Mouse (Mus musculus) CH12.LX (cell line): ENCODE data around the gene Dhx16. TPM values are rescaled to one million over a fixed set of nuclear protein-coding genes. Genes with fewer than 3 reads are reported as not detected.
A peak's percentile ranks its signal among the peaks of the same experiment; 100 is the strongest.

Experiments
- DNase-seq: peaks from one replicate; pipeline ENCODE4 v3.0.0-alpha.2; 2013; ENCODE audit errors: extremely low read depth
- H3K27ac ChIP-seq: 2 replicates; pipeline ENCODE4 v1.5.1; 2012; ENCODE audit warnings: low read depth, mild to moderate bottlenecking, control low read depth, moderate library complexity; ENCODE audit not compliant: insufficient read depth
- H3K27me3 ChIP-seq: replicated peaks from 2 replicates; pipeline ENCODE3; 2012; ENCODE audit warnings: inconsistent platforms
- H3K36me3 ChIP-seq, 2 experiments: replicated peaks in 1 of 2; 2 replicates each; pipeline versions ENCODE3 to v1.6.1; 2012; ENCODE audit warnings: inconsistent platforms in 1 of 2, low read length in 1 of 2, mild to moderate bottlenecking in 1 of 2, mixed read lengths in 1 of 2, moderate library complexity in 1 of 2; ENCODE audit not compliant: control insufficient read depth in 1 of 2, insufficient read depth in 1 of 2
- H3K4me1 ChIP-seq, 2 experiments: 2 replicates each; pipeline ENCODE4 v1.6.1; 2012; ENCODE audit warnings: inconsistent platforms in 1 of 2, moderate library complexity in 1 of 2; ENCODE audit not compliant: insufficient read depth in 2 of 2, control insufficient read depth in 1 of 2
- H3K4me2 ChIP-seq: 2 replicates; pipeline ENCODE4 v1.6.1; 2012; ENCODE audit warnings: low read depth, mild to moderate bottlenecking, control low read depth; ENCODE audit not compliant: poor library complexity, insufficient read depth, severe bottlenecking
- H3K4me3 ChIP-seq, 3 experiments: fragments of 150-350 bp in 1 of 3; sonication (generic) in 1 of 3; replicated peaks in 1 of 3; 2 replicates each; pipeline versions ENCODE3 to v1.5.1; 2011 to 2012; ENCODE audit warnings: low read depth in 2 of 3, low read length in 2 of 3, mild to moderate bottlenecking in 2 of 3, moderate library complexity in 2 of 3, control low read depth in 1 of 3, improper control_type of control experiment in 1 of 3, inconsistent platforms in 1 of 3, mixed read lengths in 1 of 3; ENCODE audit not compliant: poor library complexity in 1 of 3
- H3K79me2 ChIP-seq: replicated peaks from 2 replicates; pipeline ENCODE4 v1.6.1; 2012; ENCODE audit warnings: mild to moderate bottlenecking, moderate library complexity; ENCODE audit not compliant: control insufficient read depth, poor library complexity, insufficient read depth, severe bottlenecking; ENCODE audit errors: extremely low read depth
- H3K9ac ChIP-seq: 2 replicates; pipeline ENCODE4 v1.6.1; 2012; ENCODE audit warnings: low read depth, mild to moderate bottlenecking, control low read depth, moderate library complexity; ENCODE audit not compliant: insufficient read depth
- H3K9me3 ChIP-seq: replicated peaks from 2 replicates; pipeline ENCODE3; 2012; ENCODE audit warnings: low read length, inconsistent platforms, mixed read lengths
- BHLHE40 ChIP-seq: IDR thresholded peaks from 2 replicates; pipeline ENCODE4 v1.6.1; 2011; ENCODE audit warnings: mild to moderate bottlenecking, low read depth, low read length, improper control_type of control experiment
- CHD1 ChIP-seq: IDR thresholded peaks from 2 replicates; pipeline ENCODE4 v1.6.1; 2012; ENCODE audit warnings: low read depth, low read length, improper control_type of control experiment, inconsistent platforms
- CHD2 ChIP-seq: IDR thresholded peaks from 2 replicates; pipeline ENCODE4 v1.6.1; 2011; ENCODE audit warnings: low read length, improper control_type of control experiment
- CTCF ChIP-seq, 2 experiments: IDR thresholded peaks in 1 of 2; conservative IDR thresholded peaks in 1 of 2; 2 replicates each; pipeline ENCODE4 v1.5.1; 2011 to 2012; ENCODE audit warnings: low read depth in 2 of 2, low read length in 2 of 2, improper control_type of control experiment in 1 of 2, inconsistent platforms in 1 of 2, mild to moderate bottlenecking in 1 of 2, moderate library complexity in 1 of 2
- E2F4 ChIP-seq: IDR thresholded peaks from 2 replicates; pipeline ENCODE4 v1.6.1; 2011; ENCODE audit warnings: low read depth, low read length, improper control_type of control experiment; ENCODE audit not compliant: insufficient replicate concordance
- ELF1 ChIP-seq: IDR thresholded peaks from 2 replicates; pipeline ENCODE4 v1.6.1; 2014; ENCODE audit warnings: low read depth, mild to moderate bottlenecking, inconsistent platforms, low read length, improper control_type of control experiment
- EP300 ChIP-seq: IDR thresholded peaks from 2 replicates; pipeline ENCODE4 v1.6.1; 2011; ENCODE audit warnings: low read length, improper control_type of control experiment
- ETS1 ChIP-seq: conservative IDR thresholded peaks from 2 replicates; pipeline ENCODE4 v1.6.1; 2012; ENCODE audit warnings: low read depth, mild to moderate bottlenecking, inconsistent platforms, low read length, improper control_type of control experiment, moderate library complexity
- GABPA ChIP-seq: IDR thresholded peaks from 2 replicates; pipeline ENCODE4 v1.6.1; 2012; ENCODE audit warnings: low read depth, low read length, improper control_type of control experiment, inconsistent platforms; ENCODE audit not compliant: insufficient replicate concordance
- HCFC1 ChIP-seq: IDR thresholded peaks from 2 replicates; pipeline ENCODE4 v1.6.1; 2012; ENCODE audit warnings: low read depth, mild to moderate bottlenecking, inconsistent platforms, low read length, improper control_type of control experiment
- IRF4 ChIP-seq: IDR thresholded peaks from 2 replicates; pipeline ENCODE4 v1.6.1; 2014; ENCODE audit warnings: low read depth, mild to moderate bottlenecking, inconsistent platforms, low read length, improper control_type of control experiment
- JUN ChIP-seq: IDR thresholded peaks from 2 replicates; pipeline ENCODE4 v1.6.1; 2011; ENCODE audit warnings: low read depth, mild to moderate bottlenecking, low read length, improper control_type of control experiment, moderate library complexity; ENCODE audit not compliant: insufficient read depth
- JUND ChIP-seq: conservative IDR thresholded peaks from 2 replicates; pipeline ENCODE4 v1.6.1; 2011; ENCODE audit warnings: low read depth, low read length, improper control_type of control experiment
- KAT2A ChIP-seq: IDR thresholded peaks from 2 replicates; pipeline ENCODE4 v1.6.1; 2012; ENCODE audit warnings: low read length, improper control_type of control experiment, inconsistent platforms; ENCODE audit not compliant: insufficient replicate concordance
- MAFK ChIP-seq: IDR thresholded peaks from 2 replicates; pipeline ENCODE4 v1.6.1; 2011; ENCODE audit warnings: low read length, improper control_type of control experiment; ENCODE audit not compliant: insufficient replicate concordance
- MAX ChIP-seq: IDR thresholded peaks from 2 replicates; pipeline ENCODE4 v1.6.1; 2011; ENCODE audit warnings: low read length, improper control_type of control experiment
- MAZ ChIP-seq: IDR thresholded peaks from 2 replicates; pipeline ENCODE4 v1.6.1; 2012; ENCODE audit warnings: low read depth, mild to moderate bottlenecking, inconsistent platforms, low read length, improper control_type of control experiment, moderate library complexity
- MEF2A ChIP-seq: IDR thresholded peaks from 2 replicates; pipeline ENCODE4 v1.6.1; 2014; ENCODE audit warnings: low read depth, mild to moderate bottlenecking, inconsistent platforms, low read length, improper control_type of control experiment, borderline replicate concordance
- MXI1 ChIP-seq: IDR thresholded peaks from 2 replicates; pipeline ENCODE4 v1.6.1; 2011; ENCODE audit warnings: mild to moderate bottlenecking, low read depth, low read length, improper control_type of control experiment
- MYC ChIP-seq: IDR thresholded peaks from 2 replicates; pipeline ENCODE4 v1.6.1; 2011; ENCODE audit warnings: low read depth, mild to moderate bottlenecking, improper control_type of control experiment, low read length
- NELFE ChIP-seq: IDR thresholded peaks from 2 replicates; pipeline ENCODE4 v1.6.1; 2011; ENCODE audit warnings: low read depth, low read length, improper control_type of control experiment
- NRF1 ChIP-seq: IDR thresholded peaks from 2 replicates; pipeline ENCODE4 v1.6.1; 2014; ENCODE audit warnings: low read depth, mild to moderate bottlenecking, inconsistent platforms, low read length, improper control_type of control experiment, moderate library complexity
- PAX5 ChIP-seq: IDR thresholded peaks from 2 replicates; pipeline ENCODE4 v1.6.1; 2012; ENCODE audit warnings: low read length, inconsistent platforms, mixed read lengths
- POLR2A ChIP-seq: IDR thresholded peaks from 2 replicates; pipeline ENCODE4 v1.6.1; 2011; ENCODE audit warnings: low read depth, mild to moderate bottlenecking, improper control_type of control experiment, low read length
- POLR2AphosphoS2 ChIP-seq: IDR thresholded peaks from 2 replicates; pipeline ENCODE4 v1.6.1; 2011; ENCODE audit warnings: low read depth, low read length, improper control_type of control experiment
- RAD21 ChIP-seq: IDR thresholded peaks from 2 replicates; pipeline ENCODE4 v1.6.1; 2011; ENCODE audit warnings: low read depth, mild to moderate bottlenecking, low read length, improper control_type of control experiment, moderate library complexity
- RCOR1 ChIP-seq: conservative IDR thresholded peaks from 2 replicates; pipeline ENCODE4 v1.6.1; 2012; ENCODE audit warnings: low read depth, mild to moderate bottlenecking, inconsistent platforms, low read length, improper control_type of control experiment
- SIN3A ChIP-seq: IDR thresholded peaks from 2 replicates; pipeline ENCODE4 v1.6.1; 2012; ENCODE audit warnings: low read length, improper control_type of control experiment, inconsistent platforms
- SMC3 ChIP-seq: IDR thresholded peaks from 2 replicates; pipeline ENCODE4 v1.6.1; 2011; ENCODE audit warnings: low read depth, low read length, improper control_type of control experiment
- TBP ChIP-seq: conservative IDR thresholded peaks from 2 replicates; pipeline ENCODE4 v1.6.1; 2011; ENCODE audit warnings: low read depth, low read length, improper control_type of control experiment
- TCF12 ChIP-seq: IDR thresholded peaks from 2 replicates; pipeline ENCODE4 v1.6.1; 2014; ENCODE audit warnings: low read depth, mild to moderate bottlenecking, inconsistent platforms, low read length, improper control_type of control experiment
- UBTF ChIP-seq: IDR thresholded peaks from 2 replicates; pipeline ENCODE4 v1.6.1; 2012; ENCODE audit warnings: low read depth, mild to moderate bottlenecking, inconsistent platforms, low read length, improper control_type of control experiment, moderate library complexity
- USF1 ChIP-seq: IDR thresholded peaks from 2 replicates; pipeline ENCODE4 v1.6.1; 2014; ENCODE audit warnings: low read depth, mild to moderate bottlenecking, inconsistent platforms, low read length, improper control_type of control experiment
- USF2 ChIP-seq: conservative IDR thresholded peaks from 2 replicates; pipeline ENCODE4 v1.6.1; 2011; ENCODE audit warnings: low read depth, low read length, improper control_type of control experiment
- ZC3H11A ChIP-seq: IDR thresholded peaks from 2 replicates; pipeline ENCODE4 v1.6.1; 2012; ENCODE audit warnings: low read depth, mild to moderate bottlenecking, inconsistent platforms, low read length, improper control_type of control experiment
- ZKSCAN1 ChIP-seq: IDR thresholded peaks from 2 replicates; pipeline ENCODE4 v1.6.1; 2012; ENCODE audit warnings: low read depth, inconsistent platforms, low read length, improper control_type of control experiment, borderline replicate concordance
- ZMIZ1 ChIP-seq: IDR thresholded peaks from 2 replicates; pipeline ENCODE4 v1.6.1; 2012; ENCODE audit warnings: low read depth, mild to moderate bottlenecking, inconsistent platforms, low read length, improper control_type of control experiment
- ZNF384 ChIP-seq: IDR thresholded peaks from 2 replicates; pipeline ENCODE4 v1.6.1; 2012; ENCODE audit warnings: low read depth, low read length, improper control_type of control experiment, inconsistent platforms
- dilution Hi-C: fragments of 300-500 bp; cut with MboI; formaldehyde crosslinking; loops from 2 replicates; pipeline ENCODE4 v1.14.3; 2020; ENCODE audit warnings: low sequenced_read_pairs; ENCODE audit not compliant: extremely low pct_unique_long_range_greater_than_20kb, extremely low pct_ligation_motif_present
- in situ Hi-C: fragments of 300-500 bp; cut with MboI; formaldehyde crosslinking; loops from 3 replicates; pipeline ENCODE4 v1.14.3; 2019; ENCODE audit warnings: low sequenced_read_pairs, low pct_ligation_motif_present, low pct_unique_long_range_greater_than_20kb, mixed read lengths
- polyA plus RNA-seq: library from polyadenylated mRNA; unstranded; fragments of >175 nt; gene quantifications from 2 replicates; pipeline ENCODE4 v1.2.1, GENCODE M21; 2012; ENCODE audit warnings: low read depth; ENCODE audit not compliant: insufficient read length
- total RNA-seq, 2 experiments: library from RNA; depleted of rRNA; stranded (reverse); fragments of 300-350 nt in 1 of 2; fragments of >200 nt in 1 of 2; gene quantifications; 2 replicates each; pipeline ENCODE4 v1.2.3; 2012 to 2014

Gene Dhx16
- total and polyA plus RNA-seq, 3 experiments: 74.8 to 107 (median 75.3) TPM

- Histone ChIP-seq H3K9me3 (peaks cover 4% of the 10 kb centered on the region), H3K4me3 (peak overlapping the region; percentile 63 to 99 (median 74))
- DNase-seq: peak; percentile 76
- TF ChIP-seq USF1 (no peak), MAX (no peak), ZNF384 (no peak), ELF1 (0 out of 2 replicates have a peak, but pooled peaks have one; percentile 8), IRF4 (no peak), ZC3H11A (no peak), ZMIZ1 (no peak), POLR2AphosphoS2 (no peak), EP300 (no peak), CHD2 (peak; percentile 37; the same call in 1 of the 2 replicates), USF2 (no peak), CHD1 (no peak), NRF1 (no peak), RCOR1 (no peak), SMC3 (peak; percentile 31), KAT2A (no peak), JUND (no peak), E2F4 (no peak), PAX5 (no peak), GABPA (no peak), MYC (no peak), UBTF (peak; percentile 44; the same call in 1 of the 2 replicates), POLR2A (no peak), NELFE (no peak), MXI1 (no peak), CTCF (conservative IDR thresholded peaks at IDR 0.05 in 1 of 2, IDR thresholded peaks at IDR 0.05 in 1 of 2; ENCODE audit: low read depth in 2 of 2, low read length in 2 of 2) (peak in 1 of 2 experiments; percentile 71; a peak in 2 of 4 replicates), MAFK (no peak), SIN3A (peak; percentile 7; the same call in 1 of the 2 replicates), JUN (no peak), HCFC1 (no peak), ZKSCAN1 (no peak), TBP (no peak), RAD21 (peak; percentile 42), TCF12 (no peak), BHLHE40 (no peak), MEF2A (no peak; the same call in 1 of the 2 replicates), MAZ (no peak), ETS1 (no peak)
- TF ChIP-seq, all 38 proteins: peak for 7
- in situ Hi-C loops (loop anchor here (10.0 kb wide), 1 partner anchor 132 kb away; no protein-coding TSS in a partner anchor), dilution Hi-C loops (no loop called here)
- Histone ChIP-seq H3K4me2 (peak overlapping the region; percentile 91), H3K79me2 (peaks cover 36% of the 10 kb centered on the region), H3K4me1 (peaks cover 0 to 21% of the 10 kb centered on the region in 2 experiments; a peak in 2 of 4 replicates), H3K27ac (peak overlapping the region; percentile 74), H3K9ac (peak overlapping the region; percentile 69), H3K36me3 (peaks cover 0 to 10% of the 10 kb centered on the region in 2 experiments), H3K27me3 (no peaks in the 10 kb centered on the region)
Measured at GRCm38 (mm10) chr17:35866911-35867890, 12.4 kb upstream of the Dhx16 start.
